Mouse (Mus musculus): ENCODE results near the gene Nrip1.

Nrip1 gene

GRCm38 (mm10) chr16:76276271-76276670 lies 97.4 kb downstream of the Nrip1 start:
- no peak for DNase-seq (ENCODE audit: low read depth)

GRCm38 (mm10) chr16:76275584-76275983 lies 98.0 kb downstream of the Nrip1 start:
- no peak for DNase-seq (ENCODE audit: low read depth)

- DNase-seq (ENCODE audit: low read depth), result no peak
These were observed 98.5 kb downstream of the Nrip1 start for GRCm38 (mm10) chr16:76275166-76275565.

- no peak for DNase-seq (ENCODE audit: low read depth)
These were observed 106.9 kb downstream of the Nrip1 start for GRCm38 (mm10) chr16:76266635-76267268.

- no peak for DNase-seq (ENCODE audit: low read depth)
These were observed 107.8 kb downstream of the Nrip1 start for GRCm38 (mm10) chr16:76265874-76266273.

- DNase-seq (ENCODE audit: low read depth), result no peak
These were observed 108.3 kb downstream of the Nrip1 start for GRCm38 (mm10) chr16:76265301-76265700.

- no peak for DNase-seq (ENCODE audit: low read depth)
These were observed 110.2 kb downstream of the Nrip1 start for GRCm38 (mm10) chr16:76263393-76263792.

GRCm38 (mm10) chr16:76260296-76260695 lies 113.3 kb downstream of the Nrip1 start:
- DNase-seq (ENCODE audit: low read depth), result no peak

GRCm38 (mm10) chr16:76251826-76252225 lies 121.8 kb downstream of the Nrip1 start:
- DNase-seq (ENCODE audit: low read depth), result no peak

GRCm38 (mm10) chr16:76249345-76250091 lies 124.1 kb downstream of the Nrip1 start:
- no peak for DNase-seq (ENCODE audit: low read depth)

GRCm38 (mm10) chr16:76242850-76243249 lies 130.8 kb downstream of the Nrip1 start:
- no peak for DNase-seq (ENCODE audit: low read depth)

- no peak for DNase-seq (ENCODE audit: low read depth)
These were observed 132.4 kb downstream of the Nrip1 start for GRCm38 (mm10) chr16:76241266-76241665.

GRCm38 (mm10) chr16:76239353-76239752 lies 134.3 kb downstream of the Nrip1 start:
- DNase-seq (ENCODE audit: low read depth), result no peak

GRCm38 (mm10) chr16:76238784-76239183 lies 134.8 kb downstream of the Nrip1 start:
- DNase-seq (ENCODE audit: low read depth), result no peak

Measured in c-Kit-positive CD71-negative TER-119-negative erythroid progenitor cells, embryonic 14.5 days (primary cell).